Mouse (Mus musculus) spleen, postnatal 36 days (tissue): Measurements from ENCODE around the gene 2510009E07Rik.
"Not testable (repeated sequence)": the region's sequence is repeated elsewhere in the genome, so short reads cannot be mapped to it uniquely, and the experiment has no call there.

Experiments used
- DNase-seq, 2 experiments: peaks; one replicate each; pipeline ENCODE4 v3.0.0; 2022; ENCODE audit warnings: low spot score in 2 of 2, mixed read lengths in 1 of 2

Gene 2510009E07Rik

DNA sequence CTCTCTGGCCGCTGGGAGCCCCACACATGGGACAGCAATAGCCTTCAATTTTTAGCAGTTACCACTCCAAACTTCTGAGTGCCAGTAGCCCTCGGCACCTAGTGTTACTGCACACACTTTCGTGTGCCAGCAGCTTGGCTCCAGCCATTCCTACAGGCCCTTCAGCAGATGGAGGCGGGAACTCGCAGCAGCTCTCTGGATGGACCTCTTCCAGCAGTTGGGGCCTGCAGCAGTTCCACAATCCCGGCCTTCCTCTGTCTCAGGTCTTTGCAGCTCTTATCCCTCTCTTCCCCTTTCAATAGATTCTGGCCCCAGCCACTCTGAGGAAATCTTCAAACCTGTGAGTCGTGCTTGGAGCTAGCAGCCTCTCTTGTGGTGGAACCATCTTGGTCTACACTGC is 17.7 kb downstream of the 2510009E07Rik start:
- no peak for DNase-seq

DNA sequence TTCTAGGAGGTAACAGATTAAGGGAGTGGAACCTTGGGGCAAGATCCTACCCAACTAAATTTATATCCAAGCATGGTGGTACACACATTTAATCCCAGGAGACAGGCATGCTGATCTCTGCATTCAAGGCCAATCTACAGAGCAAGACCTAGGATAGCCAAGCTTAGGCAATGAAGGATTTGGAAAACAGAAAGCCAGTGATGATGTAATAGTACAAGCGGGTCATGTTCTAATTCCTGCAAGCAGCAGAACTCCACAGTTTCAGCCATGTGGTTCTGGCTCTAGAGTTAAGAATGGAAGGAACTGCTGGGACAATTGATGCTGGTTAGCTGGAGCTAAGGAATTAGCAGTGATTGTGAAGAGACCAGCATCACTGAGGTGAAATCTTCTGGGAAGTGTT is 20.8 kb downstream of the 2510009E07Rik start:
- not testable (repeated sequence) for DNase-seq

DNA sequence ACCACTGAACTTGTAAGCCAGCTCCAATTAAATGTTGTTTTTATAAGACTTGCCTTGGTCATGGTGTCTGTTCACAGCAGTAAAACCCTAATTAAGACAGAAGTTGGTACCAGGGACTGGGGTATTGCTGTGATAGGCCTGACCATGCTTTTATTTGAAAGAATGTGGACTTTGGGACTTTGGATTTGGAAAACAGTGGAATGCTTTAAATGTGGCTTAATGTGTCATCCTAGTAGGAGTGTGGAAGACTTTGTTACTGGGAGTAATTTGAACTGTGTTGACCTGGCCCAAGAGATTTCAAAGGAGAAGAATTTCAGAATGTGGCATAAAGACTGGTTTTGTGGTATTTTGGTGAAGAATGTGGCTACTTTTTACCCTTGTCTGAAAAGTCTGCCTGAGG is 21.4 kb downstream of the 2510009E07Rik start:
- not testable (repeated sequence) for DNase-seq

DNA sequence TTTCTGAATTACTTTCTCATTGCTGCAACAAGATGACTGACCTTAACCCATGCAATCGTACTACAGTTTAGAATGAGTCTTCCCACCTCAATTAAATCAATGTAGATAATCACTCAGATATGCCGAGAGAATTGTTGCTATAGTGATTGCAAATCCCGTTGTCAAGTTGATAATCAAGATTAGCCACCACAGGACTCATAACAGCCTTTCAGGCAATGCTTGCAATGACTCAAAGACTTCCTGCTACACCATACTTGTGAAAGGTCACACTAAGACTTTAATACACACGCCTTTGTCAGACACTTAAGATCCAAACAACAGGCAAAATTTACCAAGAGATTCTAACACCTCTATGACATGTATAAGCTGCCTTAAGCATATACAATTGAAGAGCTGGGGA is 22.6 kb downstream of the 2510009E07Rik start:
- DNase-seq: no peak

DNA sequence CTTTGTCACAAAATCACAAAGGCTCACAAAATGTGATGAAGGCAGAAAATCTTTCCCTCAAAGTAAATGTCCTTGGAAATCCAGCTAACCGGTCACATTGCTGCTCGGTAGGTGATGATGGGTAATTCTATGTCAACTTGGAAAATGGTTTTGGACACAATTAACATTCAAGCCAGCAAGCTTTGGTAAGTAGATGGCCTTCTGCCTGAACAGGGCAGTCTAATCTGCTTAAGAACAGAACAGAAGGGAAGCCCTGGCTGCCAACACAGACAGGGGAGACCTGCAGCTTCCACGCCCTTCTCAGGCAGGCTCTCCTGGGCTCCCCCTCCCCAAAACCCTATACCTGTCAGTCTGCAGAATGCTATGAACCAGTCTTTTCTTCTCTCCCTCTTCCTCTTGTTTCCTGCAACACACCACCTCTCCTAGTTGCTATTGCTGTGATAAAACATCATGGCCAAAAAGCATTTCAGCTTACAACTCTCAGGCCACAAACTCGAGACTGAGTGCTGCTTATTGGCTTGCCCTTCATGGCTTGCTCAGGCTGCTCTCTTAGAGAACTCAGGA is 29.0 kb downstream of the 2510009E07Rik start:
- DNase-seq: no peak

DNA sequence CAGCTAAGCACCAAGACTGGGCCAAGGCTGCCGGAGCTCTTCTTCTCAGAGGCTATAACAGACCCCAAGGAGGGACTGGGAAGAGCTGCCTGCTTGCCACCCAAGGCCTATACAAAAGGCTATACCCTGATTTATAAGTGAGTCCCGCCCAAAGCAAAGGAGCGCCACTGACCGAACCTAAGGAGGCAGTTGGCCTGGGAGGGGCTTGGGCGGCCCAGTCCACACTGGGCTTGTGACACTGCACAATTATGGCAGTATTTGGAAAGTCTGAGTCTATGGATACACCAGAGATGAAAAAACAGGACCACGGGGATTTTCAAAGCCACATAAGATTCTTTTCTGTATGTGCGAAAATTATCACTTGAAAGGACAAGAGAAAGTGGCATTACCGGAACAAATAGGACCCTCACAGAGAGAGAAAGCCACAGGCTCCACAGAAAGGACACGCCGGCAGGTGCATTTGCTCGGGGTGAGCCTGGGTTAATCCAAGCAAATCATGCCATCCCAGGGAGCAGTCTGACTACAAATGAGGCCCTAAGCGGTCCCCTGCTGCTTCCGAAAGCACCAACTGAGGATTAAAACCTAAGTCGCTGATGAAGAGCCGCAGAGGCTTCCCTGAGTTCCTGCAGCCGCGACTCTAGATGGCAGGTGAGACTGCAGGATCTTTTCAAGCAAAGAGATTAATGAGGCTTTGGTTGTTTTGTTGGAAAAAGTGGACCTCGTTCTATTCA is 29.7 kb downstream of the 2510009E07Rik start:
- no peak for DNase-seq

DNA sequence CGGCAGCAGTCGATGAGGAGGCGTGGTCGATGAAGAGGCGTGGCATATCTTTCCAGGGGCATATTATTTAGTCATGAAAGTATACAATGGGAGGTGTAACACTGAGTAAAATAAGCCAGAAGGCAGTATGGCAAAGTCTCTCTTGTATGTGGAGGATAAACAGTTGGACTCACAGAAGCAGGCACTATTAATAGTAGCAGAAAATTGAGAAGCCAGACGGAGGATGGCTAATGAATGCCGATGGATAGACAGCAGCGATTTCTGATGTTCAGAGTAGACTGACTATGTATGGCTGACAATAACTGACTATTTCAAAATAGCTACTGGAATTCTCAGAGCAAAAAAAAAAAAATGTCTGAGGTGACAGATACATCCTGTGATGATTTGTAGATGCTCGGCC is 38.5 kb downstream of the 2510009E07Rik start:
- no peak for DNase-seq

DNA sequence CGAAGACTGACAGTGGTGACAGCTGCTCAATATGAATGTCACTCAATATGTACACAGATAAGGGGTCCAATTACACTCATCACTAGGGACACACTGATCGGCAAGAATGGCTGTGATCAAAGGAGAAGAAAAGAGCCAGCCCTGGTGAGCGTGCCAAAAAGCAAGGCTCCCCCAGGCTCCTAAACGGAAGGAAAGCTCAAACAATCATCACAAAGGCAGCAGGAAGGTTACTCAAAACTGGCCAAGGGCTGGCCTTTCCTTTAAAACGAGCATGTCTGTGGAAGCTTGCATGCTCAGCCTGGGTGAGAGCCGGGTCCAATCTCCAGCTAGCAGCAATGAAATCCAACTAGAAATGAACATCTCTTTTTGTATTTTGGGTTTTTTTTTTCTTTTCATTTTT is 39.2 kb downstream of the 2510009E07Rik start:
- no peak for DNase-seq

DNA sequence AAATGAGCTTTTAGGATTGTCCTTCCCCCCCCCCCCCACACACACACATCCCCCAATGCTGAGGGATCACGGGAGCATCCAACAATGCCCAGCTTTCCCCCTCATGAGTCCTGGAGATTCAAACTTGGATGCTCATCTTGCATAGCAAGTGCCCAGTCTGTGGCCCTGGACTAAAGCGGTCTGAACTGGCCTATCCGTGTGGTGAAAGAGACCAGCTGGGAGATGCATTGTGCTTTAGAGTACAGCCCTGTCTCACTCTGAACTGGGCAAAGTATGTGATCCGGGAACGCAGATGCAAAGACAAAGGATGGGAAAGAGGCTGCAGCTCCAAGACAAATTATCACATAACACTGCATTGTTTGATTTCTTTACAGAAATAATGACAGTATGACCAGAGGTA is 40.1 kb downstream of the 2510009E07Rik start:
- DNase-seq: no peak

DNA sequence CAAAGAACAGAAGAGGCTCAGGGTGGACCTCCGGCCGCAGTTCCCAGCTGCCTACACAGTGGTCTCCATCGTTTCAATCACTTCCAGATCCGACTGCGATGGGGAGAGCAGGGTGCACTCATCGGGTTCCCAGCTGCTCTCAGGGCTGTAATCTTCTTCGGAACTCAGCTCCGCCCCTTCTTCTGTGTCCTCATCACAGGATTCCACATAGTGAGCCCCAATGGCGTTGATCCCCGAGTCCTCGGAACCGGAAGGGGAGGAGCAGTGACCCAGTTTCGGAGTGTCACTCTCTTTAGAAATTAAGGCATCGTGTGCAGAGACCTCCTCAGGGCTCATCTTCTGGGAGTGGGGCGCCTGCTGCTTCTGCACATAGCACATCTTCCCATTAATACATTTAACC is 41.3 kb downstream of the 2510009E07Rik start:
- DNase-seq: no peak

DNA sequence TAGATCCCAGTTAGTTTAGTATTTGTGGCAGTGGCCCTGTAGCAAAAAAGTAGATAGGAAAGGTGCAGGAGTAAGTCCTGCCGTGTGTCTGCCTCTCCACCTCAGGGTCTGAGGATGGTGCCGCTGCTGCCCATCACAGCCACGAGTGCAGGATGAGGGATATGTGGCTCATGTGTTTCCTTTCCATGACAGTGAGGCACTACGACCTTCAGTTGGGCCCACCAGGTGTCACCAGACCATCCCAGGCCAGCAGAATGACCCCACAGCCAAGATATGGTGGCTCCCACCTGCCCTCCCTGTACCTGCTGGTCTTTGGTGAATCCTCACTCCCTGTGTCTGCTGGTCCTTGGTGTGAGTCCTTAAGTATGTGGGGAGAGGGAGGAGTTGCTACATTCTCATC is 43.3 kb downstream of the 2510009E07Rik start:
- no peak for DNase-seq

DNA sequence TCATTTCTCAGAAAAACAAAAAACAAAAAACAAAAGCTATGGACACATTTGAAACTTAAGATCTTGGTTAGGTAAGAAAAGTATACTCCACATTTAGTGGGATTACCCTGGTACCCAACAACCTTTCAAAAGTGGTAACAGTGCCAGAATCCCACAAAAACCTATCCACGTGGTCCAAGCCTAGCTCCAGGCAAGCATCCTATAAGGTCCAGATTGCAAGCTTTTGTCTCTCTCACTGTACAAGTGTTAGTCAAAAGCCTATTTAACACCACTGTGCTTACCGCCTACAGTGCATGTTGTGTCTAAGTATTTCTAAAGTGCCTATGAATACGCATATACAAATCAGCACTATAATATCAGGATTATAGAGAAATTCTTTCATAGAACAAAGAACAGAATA is 44.2 kb downstream of the 2510009E07Rik start:
- DNase-seq: no peak

DNA sequence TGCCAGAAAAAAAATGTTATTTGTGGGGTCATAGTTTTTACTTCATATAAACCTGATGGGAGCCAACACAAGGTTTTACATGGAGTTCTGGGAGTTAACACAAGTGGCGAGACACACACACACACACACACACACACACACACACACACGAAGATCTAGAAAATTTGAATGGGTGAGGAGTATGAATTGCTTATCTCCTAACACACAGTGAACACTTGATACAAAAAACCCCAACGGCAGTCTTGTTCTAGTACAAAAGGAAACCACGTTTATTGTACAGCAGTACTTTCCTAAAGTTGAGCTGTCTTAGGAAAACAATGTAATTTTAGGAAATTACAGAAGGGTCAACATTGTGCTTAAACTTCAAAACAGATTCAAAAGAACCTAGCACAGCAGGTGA is 45.7 kb downstream of the 2510009E07Rik start:
- no peak for DNase-seq

DNA sequence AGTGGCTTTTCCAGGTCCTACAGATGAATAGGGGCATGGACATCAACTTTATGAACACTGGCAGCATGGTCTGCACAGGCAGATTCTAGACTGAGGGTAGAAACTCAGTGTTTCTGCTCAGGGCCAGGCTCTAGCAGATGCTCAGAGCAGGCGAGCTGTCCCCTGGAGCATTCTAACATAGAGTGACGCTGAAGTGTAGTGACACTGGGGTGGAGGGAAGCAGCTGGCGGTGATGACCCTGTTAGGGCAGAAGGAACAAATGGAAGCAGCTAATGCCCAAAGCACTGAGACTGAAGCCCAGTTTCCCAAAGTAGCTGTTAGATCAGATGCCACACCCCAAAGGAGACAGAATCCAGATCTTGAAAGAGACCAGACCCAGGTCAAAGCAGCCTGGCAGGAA is 48.0 kb downstream of the 2510009E07Rik start:
- DNase-seq: no peak

DNA sequence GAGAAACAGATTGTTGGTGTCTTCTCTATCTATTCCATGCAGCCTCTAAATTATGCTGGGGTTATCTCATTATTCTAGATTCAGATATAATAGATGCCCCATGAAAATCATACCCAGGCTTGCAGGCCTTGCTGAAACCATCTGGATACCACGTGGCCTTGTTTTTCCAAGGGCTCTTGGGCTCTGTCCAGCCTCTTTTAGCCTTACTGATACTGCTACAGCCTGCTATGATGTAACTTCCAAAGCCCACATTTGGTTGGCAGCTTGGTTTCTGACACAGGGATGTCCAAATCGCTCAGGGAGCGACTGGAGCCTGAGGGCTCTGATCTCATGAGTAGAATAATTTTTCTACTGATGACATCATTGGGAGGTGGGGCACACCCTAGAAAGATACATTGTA is 48.5 kb downstream of the 2510009E07Rik start:
- no peak for DNase-seq

DNA sequence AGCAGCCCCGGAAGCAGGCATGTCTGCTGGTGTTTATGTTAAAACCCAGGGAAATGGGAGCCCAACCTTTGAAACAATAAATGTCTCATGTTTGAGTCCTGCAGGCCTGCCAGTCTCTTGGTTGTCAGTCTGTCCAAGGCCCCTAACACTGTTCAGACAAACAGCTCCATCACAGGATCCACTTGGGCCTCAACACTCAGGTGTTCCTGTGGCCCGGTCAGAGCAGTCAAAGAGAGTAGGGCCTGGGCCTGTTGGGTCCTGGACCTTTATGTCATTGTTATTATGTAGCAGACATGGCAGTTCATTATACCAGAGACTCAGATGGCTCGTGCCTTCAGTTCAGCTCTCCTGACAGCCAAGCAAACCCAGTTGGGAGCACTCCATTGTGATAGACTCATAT is 49.9 kb downstream of the 2510009E07Rik start:
- DNase-seq: no peak

DNA sequence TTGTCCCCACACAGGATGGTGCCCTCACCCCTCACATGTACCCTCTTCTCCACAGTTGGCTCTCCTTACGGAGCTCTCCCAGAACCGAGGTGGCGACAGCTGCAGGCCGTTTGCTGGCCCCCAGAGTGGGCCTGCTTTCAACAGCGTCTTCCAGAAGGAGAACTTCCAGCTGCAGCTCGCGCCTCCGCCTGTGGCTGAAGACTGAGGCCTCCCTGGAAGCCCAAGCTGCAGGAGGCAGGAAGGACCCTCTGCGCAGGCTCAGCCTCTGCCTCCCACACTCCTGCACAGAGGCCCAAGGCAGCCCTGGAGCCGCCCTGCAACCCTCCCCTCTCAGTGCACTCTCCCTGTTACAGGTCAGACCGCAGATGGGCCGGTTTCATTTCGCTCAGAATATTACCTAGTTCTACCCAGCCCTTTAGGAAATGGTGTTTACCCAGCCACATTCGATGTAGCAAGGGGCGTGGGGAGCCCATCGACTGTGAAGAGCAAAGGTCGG is 50.4 kb downstream of the 2510009E07Rik start:
- DNase-seq: no peak

DNA sequence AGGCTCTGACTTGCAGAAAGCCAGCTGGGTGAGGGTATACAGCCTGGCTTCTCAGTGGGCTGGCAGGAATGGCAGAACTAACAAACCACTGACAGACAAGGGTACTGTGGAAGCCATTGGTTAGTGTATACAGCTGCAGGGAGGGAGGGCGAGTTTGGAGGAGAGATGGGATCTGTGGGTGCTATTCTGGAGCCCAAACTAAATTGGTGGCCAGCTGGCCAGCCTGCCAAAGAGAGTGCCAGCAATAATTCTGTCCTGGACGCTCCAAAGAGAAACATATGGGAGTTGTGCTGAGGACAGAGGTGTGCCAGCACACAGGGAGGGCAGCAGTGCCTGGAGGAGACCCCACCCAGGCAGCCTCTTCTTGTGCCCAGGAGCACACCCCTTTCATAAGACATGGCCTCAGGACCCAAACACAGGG is 50.8 kb downstream of the 2510009E07Rik start:
- DNase-seq: no peak

DNA sequence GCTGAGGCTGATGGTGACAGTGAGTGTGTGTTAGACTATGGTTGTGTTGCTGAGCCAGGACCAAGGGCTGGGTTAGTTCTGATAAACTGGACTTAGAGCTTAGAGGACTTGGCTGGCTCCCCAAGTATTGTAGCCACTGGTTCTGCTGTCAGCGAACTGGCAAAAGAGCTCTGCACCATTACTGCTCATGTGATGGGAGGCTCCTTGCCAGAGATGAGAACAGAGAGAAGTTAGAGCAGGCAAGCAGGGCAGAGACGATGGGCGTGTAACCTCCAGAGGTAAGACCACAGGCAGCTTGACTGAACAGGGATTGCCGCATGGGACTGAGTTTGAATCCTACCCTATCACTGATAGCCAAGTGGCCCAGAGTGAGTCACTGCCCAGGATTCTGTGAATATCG is 51.6 kb downstream of the 2510009E07Rik start:
- no peak for DNase-seq

DNA sequence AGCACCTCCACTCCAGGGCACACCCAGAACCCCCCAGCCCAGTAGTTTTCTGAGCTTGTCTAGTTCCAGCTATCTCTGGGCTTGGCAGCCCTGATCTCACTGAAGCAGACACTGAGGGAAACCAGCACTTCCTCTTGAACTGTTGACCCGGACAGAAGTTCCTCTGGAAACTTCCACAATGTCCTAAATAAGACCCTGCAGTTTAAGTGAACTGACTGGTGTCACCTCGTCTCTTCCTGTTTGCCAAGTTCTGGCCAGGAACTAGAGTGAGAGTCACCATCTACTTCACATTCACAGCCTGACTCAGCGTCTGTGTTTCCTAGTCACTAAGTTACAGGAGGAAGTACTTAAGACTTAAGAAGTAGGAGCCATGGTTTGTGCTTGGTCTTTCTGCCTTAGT is 52.5 kb downstream of the 2510009E07Rik start:
- DNase-seq: peak; percentile 45 to 46

DNA sequence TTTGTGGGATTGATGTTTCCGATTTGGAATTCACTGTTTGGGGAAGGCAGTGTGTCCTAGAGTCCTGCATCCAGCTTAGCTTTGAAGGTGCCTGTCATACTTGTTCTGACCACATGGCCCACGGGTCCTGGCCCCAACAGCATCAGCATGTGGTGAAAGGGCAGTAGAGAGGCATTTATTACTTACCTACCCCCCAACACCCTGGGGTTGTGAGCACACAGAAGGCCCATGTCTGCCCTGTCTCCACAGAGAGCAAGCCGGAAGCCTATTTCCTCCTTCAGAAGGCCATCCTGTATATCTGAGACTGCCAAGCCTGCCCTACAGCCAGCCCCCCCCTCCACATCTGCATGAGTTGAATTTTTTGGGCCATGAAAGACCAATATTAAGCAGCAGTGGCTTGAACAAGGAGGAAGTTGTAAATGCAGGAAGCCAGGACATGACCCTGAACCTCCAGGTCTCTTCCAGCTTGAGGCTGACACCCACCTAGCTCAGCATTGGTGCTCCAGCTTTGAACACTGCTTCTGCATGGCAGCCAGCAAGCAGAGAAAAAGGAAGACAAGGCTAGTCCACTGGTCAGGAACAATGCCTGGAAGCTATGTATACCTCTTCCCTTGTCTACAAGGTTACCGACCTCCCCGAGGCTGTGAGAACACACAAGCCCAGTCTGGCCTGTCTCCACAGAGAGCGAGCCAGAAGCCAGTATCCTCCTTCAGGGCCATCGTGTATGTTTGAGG is 53.5 kb downstream of the 2510009E07Rik start:
- no peak for DNase-seq

DNA sequence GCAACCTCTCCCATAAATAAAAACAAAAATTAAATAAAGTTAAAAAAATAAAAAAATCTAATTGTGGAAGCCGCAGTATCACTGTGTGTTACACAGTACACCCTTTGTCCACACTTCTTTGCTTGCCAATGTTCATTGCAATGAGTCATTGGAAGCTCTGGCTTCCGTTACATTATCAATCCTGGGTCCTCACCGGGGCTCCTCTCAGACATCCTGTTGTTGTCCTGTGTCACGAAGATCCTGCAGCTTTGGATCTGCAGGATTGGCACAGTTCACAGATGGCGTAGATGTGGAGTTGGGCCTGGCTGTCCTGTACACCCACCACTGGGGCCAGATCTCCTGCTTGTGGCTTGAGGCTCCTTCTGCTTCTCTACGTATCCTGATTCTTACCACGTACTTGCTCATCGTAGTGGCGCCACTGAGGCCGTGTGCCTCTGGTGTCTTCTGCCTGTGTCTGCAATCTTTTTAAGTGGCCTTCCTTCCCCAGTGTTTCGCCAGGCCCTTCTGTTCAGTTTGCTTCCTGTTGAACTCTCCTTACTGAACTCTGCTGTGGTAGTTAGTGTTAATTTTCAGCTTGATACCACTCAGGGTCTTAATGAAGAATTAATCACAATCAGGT is 57.2 kb downstream of the 2510009E07Rik start:
- DNase-seq: no peak
